Mouse (Mus musculus): Measurements from ENCODE around the gene Kcnma1. TPM values are rescaled to one million over a fixed set of nuclear protein-coding genes. Genes with fewer than 3 reads are reported as not detected.

Kcnma1 gene
- polyA plus RNA-seq, 1 experiment from 2014 or later, result 2.1 TPM

GRCm38 (mm10) chr14:23492581-23493360 lies 521.5 kb downstream of the Kcnma1 start:
- no peak for DNase-seq (ENCODE audit: low spot score)
- H3K27me3 ChIP-seq (ENCODE audit: insufficient read depth, low read length), result no peaks in the 10 kb centered on the region
- 86% methylated on average over 9 of the region's 9 CpGs for WGBS
- ATAC-seq (replicated peaks; ENCODE audit: low FRiP score, low read depth), result no peak
- TF ChIP-seq CTCF (IDR thresholded peaks at IDR 0.05; ENCODE audit: low read depth), result no peak
- H3K4me2 ChIP-seq (ENCODE audit: low read length), result no peak overlapping the region
- H3K36me3 ChIP-seq (ENCODE audit: insufficient read depth, low read length), result no peaks in the 10 kb centered on the region
- no peak overlapping the region for H3K4me3 ChIP-seq (replicated peaks; ENCODE audit: low read depth, low read length)
- H3K9ac ChIP-seq (ENCODE audit: low read depth, low read length), result no peak overlapping the region
- no peak overlapping the region; the same call in 1 of the 2 replicates for H3K27ac ChIP-seq
- no peaks in the 10 kb centered on the region for H3K9me3 ChIP-seq (replicated peaks; ENCODE audit: low read length)
- no peaks in the 10 kb centered on the region for H3K4me1 ChIP-seq (replicated peaks; ENCODE audit: insufficient read depth, low read length)

- no peaks in the 10 kb centered on the region for H3K36me3 ChIP-seq (ENCODE audit: insufficient read depth, low read length)
- ATAC-seq (replicated peaks; ENCODE audit: low FRiP score, low read depth) (no peak; the same call in 1 of the 2 replicates), DNase-seq (ENCODE audit: low spot score) (peak; percentile 90)
- no peaks in the 10 kb centered on the region for H3K9me3 ChIP-seq (replicated peaks; ENCODE audit: low read length)
- H3K27me3 ChIP-seq (ENCODE audit: insufficient read depth, low read length), result no peaks in the 10 kb centered on the region
- no peak overlapping the region for H3K4me2 ChIP-seq (ENCODE audit: low read length)
- H3K4me1 ChIP-seq (replicated peaks; ENCODE audit: insufficient read depth, low read length), result no peaks in the 10 kb centered on the region
- WGBS, result 18% methylated on average over 2 of the region's 2 CpGs
- no peak overlapping the region for H3K4me3 ChIP-seq (replicated peaks; ENCODE audit: low read depth, low read length)
- 0 out of 2 replicates have a peak overlapping the region, but pooled peaks have one; percentile 15 for H3K27ac ChIP-seq
- no peak for TF ChIP-seq CTCF (IDR thresholded peaks at IDR 0.05; ENCODE audit: low read depth)
- no peak overlapping the region for H3K9ac ChIP-seq (ENCODE audit: low read depth, low read length)
Observed at GRCm38 (mm10) chr14:23491359-23491758, 522.9 kb downstream of the Kcnma1 start.

- H3K4me2 ChIP-seq (ENCODE audit: low read length), result no peak overlapping the region
- H3K4me1 ChIP-seq (replicated peaks; ENCODE audit: insufficient read depth, low read length), result no peaks in the 10 kb centered on the region
- H3K27me3 ChIP-seq (ENCODE audit: insufficient read depth, low read length), result no peaks in the 10 kb centered on the region
- no peak overlapping the region for H3K4me3 ChIP-seq (replicated peaks; ENCODE audit: low read depth, low read length)
- no peak overlapping the region for H3K27ac ChIP-seq
- TF ChIP-seq CTCF (IDR thresholded peaks at IDR 0.05; ENCODE audit: low read depth), result no peak
- ATAC-seq (replicated peaks; ENCODE audit: low FRiP score, low read depth), result no peak
- H3K9ac ChIP-seq (ENCODE audit: low read depth, low read length), result no peak overlapping the region
- no peak for DNase-seq (ENCODE audit: low spot score)
- WGBS, result 85% methylated on average over 1 of the region's 1 CpGs
- H3K9me3 ChIP-seq (replicated peaks; ENCODE audit: low read length), result no peaks in the 10 kb centered on the region
- no peaks in the 10 kb centered on the region for H3K36me3 ChIP-seq (ENCODE audit: insufficient read depth, low read length)
Observed at GRCm38 (mm10) chr14:23486687-23487086, 527.6 kb downstream of the Kcnma1 start.

- Histone ChIP-seq H3K9me3 (replicated peaks; ENCODE audit: low read length) (no peaks in the 10 kb centered on the region), H3K27ac (no peak overlapping the region), H3K4me2 (ENCODE audit: low read length) (no peak overlapping the region), H3K27me3 (ENCODE audit: insufficient read depth, low read length) (no peaks in the 10 kb centered on the region), H3K9ac (ENCODE audit: low read depth, low read length) (no peak overlapping the region), H3K36me3 (ENCODE audit: insufficient read depth, low read length) (no peaks in the 10 kb centered on the region), H3K4me3 (replicated peaks; ENCODE audit: low read depth, low read length) (no peak overlapping the region), H3K4me1 (replicated peaks; ENCODE audit: insufficient read depth, low read length) (no peaks in the 10 kb centered on the region)
- 63% methylated on average over 7 of the region's 7 CpGs for WGBS
- no peak for DNase-seq (ENCODE audit: low spot score)
- no peak for ATAC-seq (replicated peaks; ENCODE audit: low FRiP score, low read depth)
- TF ChIP-seq CTCF (IDR thresholded peaks at IDR 0.05; ENCODE audit: low read depth), result no peak
Observed at GRCm38 (mm10) chr14:23485802-23486500, 528.3 kb downstream of the Kcnma1 start.

DNA sequence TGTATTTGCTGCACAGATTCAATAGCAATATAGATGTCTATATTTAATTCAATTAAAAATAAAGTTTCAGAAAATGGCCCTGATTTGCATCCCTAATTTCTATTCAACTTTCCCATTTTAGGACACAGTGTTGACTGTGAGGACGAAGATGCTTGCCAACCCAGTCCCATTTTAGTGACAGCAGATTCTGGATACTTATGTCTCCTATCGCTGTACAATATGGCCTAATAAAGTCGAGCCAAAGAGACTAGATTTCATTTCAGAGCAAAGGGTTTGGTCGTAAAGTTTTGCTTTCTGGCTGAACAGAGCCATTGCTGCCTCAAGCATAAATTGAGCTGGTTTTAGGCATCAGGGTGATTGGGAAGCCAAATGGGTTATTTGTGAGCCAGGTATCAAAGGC lies 539.2 kb downstream of the Kcnma1 start:
- no peak overlapping the region for H3K27ac ChIP-seq
- H3K9me3 ChIP-seq (replicated peaks; ENCODE audit: low read length), result no peaks in the 10 kb centered on the region
- no peak for ATAC-seq (replicated peaks; ENCODE audit: low FRiP score, low read depth)
- H3K4me2 ChIP-seq (ENCODE audit: low read length), result no peak overlapping the region
- no peaks in the 10 kb centered on the region for H3K4me1 ChIP-seq (replicated peaks; ENCODE audit: insufficient read depth, low read length)
- no peaks in the 10 kb centered on the region for H3K27me3 ChIP-seq (ENCODE audit: insufficient read depth, low read length)
- DNase-seq (ENCODE audit: low spot score), result no peak
- no peak overlapping the region for H3K4me3 ChIP-seq (replicated peaks; ENCODE audit: low read depth, low read length)
- TF ChIP-seq CTCF (IDR thresholded peaks at IDR 0.05; ENCODE audit: low read depth), result no peak
- 76% methylated on average over 4 of the region's 4 CpGs for WGBS
- H3K36me3 ChIP-seq (ENCODE audit: insufficient read depth, low read length), result no peaks in the 10 kb centered on the region
- no peak overlapping the region for H3K9ac ChIP-seq (ENCODE audit: low read depth, low read length)

DNA sequence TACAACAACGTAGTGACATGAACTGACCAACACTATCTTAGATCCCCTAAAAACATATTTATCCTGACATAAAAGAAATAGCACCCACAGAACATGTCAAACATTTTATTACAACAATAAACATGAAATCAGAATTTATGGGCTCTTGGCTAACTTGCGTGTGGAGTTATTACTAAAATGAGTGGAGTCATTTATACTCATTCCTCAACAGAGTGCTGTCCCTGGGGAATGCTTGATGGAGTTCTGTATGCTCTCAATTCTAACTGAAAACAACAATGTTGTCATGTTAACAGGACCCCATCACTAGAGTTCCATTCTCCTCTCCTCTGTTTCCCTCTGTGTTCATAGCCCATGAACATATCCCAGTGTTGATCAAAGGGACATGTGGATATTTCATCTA lies 544.2 kb downstream of the Kcnma1 start:
- TF ChIP-seq CTCF (IDR thresholded peaks at IDR 0.05; ENCODE audit: low read depth), result no peak
- H3K9ac ChIP-seq (ENCODE audit: low read depth, low read length), result no peak overlapping the region
- WGBS, result 65% methylated on average over 2 of the region's 2 CpGs
- no peak overlapping the region for H3K4me2 ChIP-seq (ENCODE audit: low read length)
- no peak overlapping the region for H3K27ac ChIP-seq
- no peaks in the 10 kb centered on the region for H3K36me3 ChIP-seq (ENCODE audit: insufficient read depth, low read length)
- ATAC-seq (replicated peaks; ENCODE audit: low FRiP score, low read depth), result no peak
- no peaks in the 10 kb centered on the region for H3K4me1 ChIP-seq (replicated peaks; ENCODE audit: insufficient read depth, low read length)
- H3K4me3 ChIP-seq (replicated peaks; ENCODE audit: low read depth, low read length), result no peak overlapping the region
- no peaks in the 10 kb centered on the region for H3K9me3 ChIP-seq (replicated peaks; ENCODE audit: low read length)
- DNase-seq (ENCODE audit: low spot score), result peak; percentile 74
- no peaks in the 10 kb centered on the region for H3K27me3 ChIP-seq (ENCODE audit: insufficient read depth, low read length)
